Comparison of ENCODE assay signal across 8 mouse cellular contexts in genomic region chr8:83747661-83748346, GRCm38 (mm10). TPM values are rescaled to one million over a fixed set of nuclear protein-coding genes. Genes with fewer than 3 reads are reported as not detected.
A peak's percentile ranks its signal among the peaks of the same experiment; 100 is the strongest.
DNase-seq lines count a peak whose midpoint lies in the region; ATAC-seq and TF ChIP-seq lines count a peak whose summit lies in the region.

No protein-coding gene starts in this region.

- TF ChIP-seq CTCF in lung, postnatal 0 days (IDR thresholded peaks at IDR 0.05), result peak; percentile 32

- peak overlapping the region; percentile 59 for H3K4me2 ChIP-seq in forebrain, embryonic 14.5 days (ENCODE audit: low read length)
- H3K4me2 ChIP-seq in lung, postnatal 0 days (replicated peaks; ENCODE audit: low read depth, low read length), result peak overlapping the region; percentile 43
- H3K4me2 ChIP-seq in neural tube, embryonic 15.5 days, result peak overlapping the region; percentile 80

- no peaks in the 10 kb centered on the region for H3K9me3 ChIP-seq in forebrain, embryonic 14.5 days (replicated peaks; ENCODE audit: control insufficient read depth, low read length)
- H3K9me3 ChIP-seq in lung, postnatal 0 days (ENCODE audit: low read length), result no peaks in the 10 kb centered on the region
- H3K9me3 ChIP-seq in neural tube, embryonic 15.5 days (replicated peaks), result no peaks in the 10 kb centered on the region

- no peak overlapping the region for H3K27ac ChIP-seq in forebrain, embryonic 14.5 days (ENCODE audit: low read depth, low read length)
- peak overlapping the region; percentile 77 for H3K27ac ChIP-seq in lung, postnatal 0 days (ENCODE audit: low read length)
- H3K27ac ChIP-seq in neural tube, embryonic 15.5 days (replicated peaks), result peak overlapping the region; percentile 58

- no peaks in the 10 kb centered on the region for H3K4me1 ChIP-seq in forebrain, embryonic 14.5 days (ENCODE audit: control insufficient read depth, insufficient read depth, low read length)
- no peaks in the 10 kb centered on the region for H3K4me1 ChIP-seq in lung, postnatal 0 days (ENCODE audit: insufficient read depth, low read depth, low read length)
- H3K4me1 ChIP-seq in neural tube, embryonic 15.5 days, result peaks cover 16% of the 10 kb centered on the region

- peaks cover 12% of the 10 kb centered on the region for H3K27me3 ChIP-seq in forebrain, embryonic 14.5 days (replicated peaks; ENCODE audit: control insufficient read depth, insufficient read depth, low read length)
- H3K27me3 ChIP-seq in lung, postnatal 0 days (replicated peaks; ENCODE audit: insufficient read depth, low read length), result no peaks in the 10 kb centered on the region
- H3K27me3 ChIP-seq in neural tube, embryonic 15.5 days (replicated peaks), result peaks cover 10% of the 10 kb centered on the region

- intact Hi-C loops in heart, postnatal 10 days (cut with DNase I), result no loop called here

- peak; percentile 84 for DNase-seq in A20 (ENCODE audit: low read depth, low spot score)
- peak; percentile 83 for DNase-seq in T-cell, adult 2 months (ENCODE audit: low spot score)
- peak; percentile 58 for DNase-seq in forebrain, embryonic 14.5 days (ENCODE audit: low spot score)
- peak; percentile 83 to 85 for DNase-seq in heart, postnatal 10 days
- DNase-seq in kidney, postnatal 14 days, result peak; percentile 85
- DNase-seq in lung, postnatal 0 days (ENCODE audit: low spot score), result peak; percentile 87
- DNase-seq in thymus, postnatal 25 days, result peak; percentile 70

- WGBS in forebrain, embryonic 14.5 days, result 4% methylated on average over 28 of the region's 28 CpGs
- WGBS in lung, postnatal 0 days, result 4% methylated on average over 27 of the region's 28 CpGs
- 1% methylated on average over 28 of the region's 28 CpGs for WGBS in neural tube, embryonic 15.5 days

- H3K9ac ChIP-seq in forebrain, embryonic 14.5 days (ENCODE audit: low read length), result peak overlapping the region; percentile 61
- H3K9ac ChIP-seq in lung, postnatal 0 days (replicated peaks; ENCODE audit: low read depth), result no peak overlapping the region
- peak overlapping the region; percentile 47 for H3K9ac ChIP-seq in neural tube, embryonic 15.5 days (replicated peaks)

- no peaks in the 10 kb centered on the region for H3K36me3 ChIP-seq in forebrain, embryonic 14.5 days (ENCODE audit: control insufficient read depth, insufficient read depth, low read length)
- H3K36me3 ChIP-seq in lung, postnatal 0 days (ENCODE audit: insufficient read depth, low read length), result no peaks in the 10 kb centered on the region
- no peaks in the 10 kb centered on the region for H3K36me3 ChIP-seq in neural tube, embryonic 15.5 days

- H3K4me3 ChIP-seq in forebrain, embryonic 14.5 days (ENCODE audit: low read depth, low read length), result peak overlapping the region; percentile 33
- no peak overlapping the region for H3K4me3 ChIP-seq in lung, postnatal 0 days (ENCODE audit: low read depth, low read length)
- H3K4me3 ChIP-seq in neural tube, embryonic 15.5 days (replicated peaks), result peak overlapping the region; percentile 38

- peak; percentile 73 for ATAC-seq in forebrain, embryonic 14.5 days
- ATAC-seq in lung, postnatal 0 days, result peak; percentile 93
- peak; percentile 76 for ATAC-seq in neural tube, embryonic 15.5 days (ENCODE audit: low FRiP score)

- TF ChIP-seq EP300 in lung, postnatal 0 days (IDR thresholded peaks at IDR 0.05), result peak; percentile 69

RNA-seq across cellular contexts. Expression of gene Adgre5, which starts 6.7 kb away (rescaled TPM):
- polyA plus RNA-seq in forebrain, embryonic 14.5 days (2014; fragmentation: Nextera tagmentation; extraction: Ambion mirVana), result 9.3 and 12.4 TPM in 2 replicates
- 10 to 100 TPM; 66.0 to 68.1 TPM for total RNA-seq in heart, postnatal 10 days (2021)
- polyA plus RNA-seq in lung, postnatal 0 days (2015; fragmentation: Nextera tagmentation; extraction: Ambion mirVana), result 145 and 146 TPM in 2 replicates
- 12.2 and 15.5 TPM in 2 replicates for polyA plus RNA-seq in neural tube, embryonic 15.5 days (2015; fragmentation: Nextera tagmentation; extraction: Ambion mirVana)

RNA-seq across cellular contexts. Expression of gene Ddx39, which starts 32.8 kb away (rescaled TPM):
- 120 and 133 TPM in 2 replicates for polyA plus RNA-seq in forebrain, embryonic 14.5 days (2014; fragmentation: Nextera tagmentation; extraction: Ambion mirVana)
- total RNA-seq in heart, postnatal 10 days (2021), result 10 to 100 TPM; 37.5 to 38.4 TPM
- 51.0 and 53.9 TPM in 2 replicates for polyA plus RNA-seq in lung, postnatal 0 days (2015; fragmentation: Nextera tagmentation; extraction: Ambion mirVana)
- polyA plus RNA-seq in neural tube, embryonic 15.5 days (2015; fragmentation: Nextera tagmentation; extraction: Ambion mirVana), result 86.5 and 117 TPM in 2 replicates

RNA-seq across cellular contexts. Expression of gene Pkn1, which starts 48.8 kb away (rescaled TPM):
- 20.9 and 21.9 TPM in 2 replicates for polyA plus RNA-seq in forebrain, embryonic 14.5 days (2014; fragmentation: Nextera tagmentation; extraction: Ambion mirVana)
- total RNA-seq in heart, postnatal 10 days (2021), result 10 to 100 TPM; 58.9 to 66.7 TPM
- polyA plus RNA-seq in lung, postnatal 0 days (2015; fragmentation: Nextera tagmentation; extraction: Ambion mirVana), result 32.2 and 34.4 TPM in 2 replicates
- 24.6 and 25.1 TPM in 2 replicates for polyA plus RNA-seq in neural tube, embryonic 15.5 days (2015; fragmentation: Nextera tagmentation; extraction: Ambion mirVana)
